Comparison of ENCODE assay signal across 17 mouse cellular contexts in genomic region chr2:167654911-167655600, GRCm38 (mm10). TPM values are rescaled to one million over a fixed set of nuclear protein-coding genes. Genes with fewer than 3 reads are reported as not detected.
"Had no signal": no experiment of that assay in that cellular context is flagged by ENCODE, and none has a peak within 500 bp of the region (broad histone marks: within the 10 kb centered on the region; RNA-seq: fewer than 3 reads in every experiment).

No protein-coding gene starts in this region.

- H3K4me2 ChIP-seq: limb, embryonic 13.5 days; liver, embryonic 12.5 days; lung, embryonic 14.5 days; midbrain, embryonic 15.5 days; neural tube, embryonic 13.5 days; stomach, embryonic 15.5 days had no signal

- DNase-seq: kidney, adult 11 months; kidney, postnatal 14 days; left cerebral cortex, postnatal 4 days; lung, embryonic 14.5 days; lung, postnatal 10 days; retina, postnatal 1 day; right cerebral cortex, postnatal 4 days; spleen, adult 18-20 months; thymus, postnatal 4 days had no signal

- H3K36me3 ChIP-seq: midbrain, embryonic 15.5 days had no signal

- H3K4me3 ChIP-seq: limb, embryonic 13.5 days; liver, embryonic 12.5 days; midbrain, embryonic 10.5 days; midbrain, embryonic 15.5 days; neural tube, embryonic 13.5 days; stomach, embryonic 15.5 days had no signal

- H3K9me3 ChIP-seq: limb, embryonic 13.5 days; liver, embryonic 12.5 days; midbrain, embryonic 10.5 days; midbrain, embryonic 15.5 days; neural tube, embryonic 13.5 days; stomach, embryonic 15.5 days had no signal

- ATAC-seq: hindbrain, postnatal 0 days; liver, embryonic 12.5 days; midbrain, embryonic 15.5 days had no signal

- H3K27me3 ChIP-seq: limb, embryonic 13.5 days; midbrain, embryonic 15.5 days; neural tube, embryonic 13.5 days; stomach, embryonic 15.5 days had no signal

- H3K27ac ChIP-seq: hindbrain, postnatal 0 days; limb, embryonic 13.5 days; liver, embryonic 12.5 days; midbrain, embryonic 10.5 days; midbrain, embryonic 15.5 days; neural tube, embryonic 13.5 days; stomach, embryonic 15.5 days had no signal

- H3K9ac ChIP-seq: limb, embryonic 13.5 days; liver, embryonic 12.5 days; lung, embryonic 14.5 days; midbrain, embryonic 15.5 days; neural tube, embryonic 13.5 days; stomach, embryonic 15.5 days had no signal

RNA-seq across cellular contexts. Expression of gene Gm20431, which starts 6.2 kb away (rescaled TPM):
- polyA plus RNA-seq: liver, embryonic 16.5 days had no signal
